Mouse (Mus musculus): ENCODE measurements around the gene Rai14.

Rai14 gene

GRCm38 (mm10) chr15:10714409-10715138 is at the start of gene Rai14:
Gene Rai14, minus strand, starts transcription at chr15:10714624.
- DNase-seq (ENCODE audit: low read depth), result peak; percentile 54

- no peak for DNase-seq (ENCODE audit: low read depth)
Observed at GRCm38 (mm10) chr15:10761441-10761840, 47.0 kb upstream of the Rai14 start.

- peak; percentile 69 for DNase-seq (ENCODE audit: low read depth)
Observed at GRCm38 (mm10) chr15:10760006-10760405, 45.6 kb upstream of the Rai14 start.

- DNase-seq (ENCODE audit: low read depth), result no peak
Observed at GRCm38 (mm10) chr15:10759440-10759839, 45.0 kb upstream of the Rai14 start.

GRCm38 (mm10) chr15:10758808-10759207 is 44.4 kb upstream of the Rai14 start:
- no peak for DNase-seq (ENCODE audit: low read depth)

GRCm38 (mm10) chr15:10751141-10751540 is 36.7 kb upstream of the Rai14 start:
- DNase-seq (ENCODE audit: low read depth), result no peak

- DNase-seq (ENCODE audit: low read depth), result no peak
Observed at GRCm38 (mm10) chr15:10750339-10750738, 35.9 kb upstream of the Rai14 start.

GRCm38 (mm10) chr15:10749678-10750077 is 35.3 kb upstream of the Rai14 start:
- no peak for DNase-seq (ENCODE audit: low read depth)

GRCm38 (mm10) chr15:10747638-10748037 is 33.2 kb upstream of the Rai14 start:
- no peak for DNase-seq (ENCODE audit: low read depth)

GRCm38 (mm10) chr15:10747226-10747625 is 32.8 kb upstream of the Rai14 start:
- DNase-seq (ENCODE audit: low read depth), result no peak

GRCm38 (mm10) chr15:10746303-10747051 is 32.1 kb upstream of the Rai14 start:
- no peak for DNase-seq (ENCODE audit: low read depth)

GRCm38 (mm10) chr15:10742441-10742840 is 28.0 kb upstream of the Rai14 start:
- DNase-seq (ENCODE audit: low read depth), result no peak

GRCm38 (mm10) chr15:10739279-10739678 is 24.9 kb upstream of the Rai14 start:
- DNase-seq (ENCODE audit: low read depth), result no peak

GRCm38 (mm10) chr15:10738354-10739142 is 24.1 kb upstream of the Rai14 start:
- DNase-seq (ENCODE audit: low read depth), result peak; percentile 59

GRCm38 (mm10) chr15:10735948-10736347 is 21.5 kb upstream of the Rai14 start:
- DNase-seq (ENCODE audit: low read depth), result no peak

GRCm38 (mm10) chr15:10735216-10735615 is 20.8 kb upstream of the Rai14 start:
- no peak for DNase-seq (ENCODE audit: low read depth)

- no peak for DNase-seq (ENCODE audit: low read depth)
Observed at GRCm38 (mm10) chr15:10731398-10731797, 17.0 kb upstream of the Rai14 start.

- DNase-seq (ENCODE audit: low read depth), result no peak
Observed at GRCm38 (mm10) chr15:10726272-10726671, 11.8 kb upstream of the Rai14 start.

GRCm38 (mm10) chr15:10724857-10725256 is 10.4 kb upstream of the Rai14 start:
- DNase-seq (ENCODE audit: low read depth), result no peak

- no peak for DNase-seq (ENCODE audit: low read depth)
Observed at GRCm38 (mm10) chr15:10723507-10723906, 9.1 kb upstream of the Rai14 start.

- DNase-seq (ENCODE audit: low read depth), result no peak
Observed at GRCm38 (mm10) chr15:10722629-10723339, 8.4 kb upstream of the Rai14 start.

- DNase-seq (ENCODE audit: low read depth), result no peak
Observed at GRCm38 (mm10) chr15:10721259-10721781, 6.9 kb upstream of the Rai14 start.

All from fibroblast of lung, adult 2 months (primary cell).